Mouse (Mus musculus) MEL (cell line): ENCODE results near the gene Atf7ip.

Experiments used
- CTCF ChIP-seq, 3 experiments: IDR thresholded peaks in 2 of 3; conservative IDR thresholded peaks in 1 of 3; 2 replicates each; pipeline ENCODE4 v1.5.1; 2011 to 2012; ENCODE audit warnings: low read length in 3 of 3, low read depth in 2 of 3, mild to moderate bottlenecking in 2 of 3, improper control_type of control experiment in 1 of 3, inconsistent platforms in 1 of 3, mixed read lengths in 1 of 3, moderate library complexity in 1 of 3; ENCODE audit not compliant: control insufficient read depth in 1 of 3, insufficient read depth in 1 of 3, poor library complexity in 1 of 3, severe bottlenecking in 1 of 3
- EP300 ChIP-seq, 2 experiments: IDR thresholded peaks; 2 replicates each; pipeline ENCODE4 v1.6.1; 2011; ENCODE audit warnings: improper control_type of control experiment in 2 of 2, low read length in 2 of 2, low read depth in 1 of 2, mild to moderate bottlenecking in 1 of 2
- MXI1 ChIP-seq: IDR thresholded peaks from 2 replicates; pipeline ENCODE4 v1.6.1; 2011; ENCODE audit warnings: mild to moderate bottlenecking, low read depth, low read length, improper control_type of control experiment
- MYC ChIP-seq: IDR thresholded peaks from 2 replicates; pipeline ENCODE4 v1.6.1; 2011; ENCODE audit warnings: low read depth, mild to moderate bottlenecking, low read length, improper control_type of control experiment, moderate library complexity
- POLR2A ChIP-seq, 2 experiments: IDR thresholded peaks; 2 replicates each; pipeline ENCODE4 v1.6.1; 2011 to 2012; ENCODE audit warnings: low read length in 2 of 2, mild to moderate bottlenecking in 2 of 2, control low read depth in 1 of 2, improper control_type of control experiment in 1 of 2, low read depth in 1 of 2, moderate library complexity in 1 of 2; ENCODE audit not compliant: control insufficient read depth in 1 of 2, insufficient read depth in 1 of 2, poor library complexity in 1 of 2

- TF ChIP-seq MYC, result no peak
- TF ChIP-seq MXI1, result no peak
- no peak for TF ChIP-seq POLR2A (IDR thresholded peaks at IDR 0.05; ENCODE audit: control insufficient read depth in 1 of 2, insufficient read depth in 1 of 2, low read depth in 1 of 2, low read length in 2 of 2, poor library complexity in 1 of 2)
- peak in 2 of 3 experiments; percentile 64 to 80; a peak in 4 of 6 replicates for TF ChIP-seq CTCF (IDR thresholded peaks at IDR 0.05 in 2 of 3, conservative IDR thresholded peaks at IDR 0.05 in 1 of 3; ENCODE audit: control insufficient read depth in 1 of 3, insufficient read depth in 1 of 3, low read depth in 2 of 3, low read length in 3 of 3, poor library complexity in 1 of 3, severe bottlenecking in 1 of 3)
- TF ChIP-seq EP300 (IDR thresholded peaks at IDR 0.05; ENCODE audit: low read depth in 1 of 2, low read length in 2 of 2), result no peak
Observed at GRCm38 (mm10) chr6:136466956-136467750, 38.8 kb upstream of the Atf7ip start.
